Mouse (Mus musculus) CH12.LX (cell line): ENCODE measurements at regions not wholly inside any gene's neighbourhood (a gene's known extent, or its start where the extent isn't known, plus 50 kb on each side); places are given as distances from the start of the nearest gene placed in this dataset.

ENCODE experiments used
- DNase-seq: peaks from one replicate; pipeline ENCODE4 v3.0.0-alpha.2; 2013; ENCODE audit errors: extremely low read depth
- H3K27ac ChIP-seq: 2 replicates; pipeline ENCODE4 v1.5.1; 2012; ENCODE audit warnings: low read depth, mild to moderate bottlenecking, control low read depth, moderate library complexity; ENCODE audit not compliant: insufficient read depth
- H3K27me3 ChIP-seq: replicated peaks from 2 replicates; pipeline ENCODE3; 2012; ENCODE audit warnings: inconsistent platforms
- H3K36me3 ChIP-seq, 2 experiments: replicated peaks in 1 of 2; 2 replicates each; pipeline versions ENCODE3 to v1.6.1; 2012; ENCODE audit warnings: inconsistent platforms in 1 of 2, low read length in 1 of 2, mild to moderate bottlenecking in 1 of 2, mixed read lengths in 1 of 2, moderate library complexity in 1 of 2; ENCODE audit not compliant: control insufficient read depth in 1 of 2, insufficient read depth in 1 of 2
- H3K4me1 ChIP-seq, 2 experiments: 2 replicates each; pipeline ENCODE4 v1.6.1; 2012; ENCODE audit warnings: inconsistent platforms in 1 of 2, moderate library complexity in 1 of 2; ENCODE audit not compliant: insufficient read depth in 2 of 2, control insufficient read depth in 1 of 2
- H3K4me2 ChIP-seq: 2 replicates; pipeline ENCODE4 v1.6.1; 2012; ENCODE audit warnings: low read depth, mild to moderate bottlenecking, control low read depth; ENCODE audit not compliant: poor library complexity, insufficient read depth, severe bottlenecking
- H3K4me3 ChIP-seq, 3 experiments: fragments of 150-350 bp in 1 of 3; sonication (generic) in 1 of 3; replicated peaks in 1 of 3; 2 replicates each; pipeline versions ENCODE3 to v1.5.1; 2011 to 2012; ENCODE audit warnings: low read depth in 2 of 3, low read length in 2 of 3, mild to moderate bottlenecking in 2 of 3, moderate library complexity in 2 of 3, control low read depth in 1 of 3, improper control_type of control experiment in 1 of 3, inconsistent platforms in 1 of 3, mixed read lengths in 1 of 3; ENCODE audit not compliant: poor library complexity in 1 of 3
- H3K79me2 ChIP-seq: replicated peaks from 2 replicates; pipeline ENCODE4 v1.6.1; 2012; ENCODE audit warnings: mild to moderate bottlenecking, moderate library complexity; ENCODE audit not compliant: control insufficient read depth, poor library complexity, insufficient read depth, severe bottlenecking; ENCODE audit errors: extremely low read depth
- H3K9ac ChIP-seq: 2 replicates; pipeline ENCODE4 v1.6.1; 2012; ENCODE audit warnings: low read depth, mild to moderate bottlenecking, control low read depth, moderate library complexity; ENCODE audit not compliant: insufficient read depth
- H3K9me3 ChIP-seq: replicated peaks from 2 replicates; pipeline ENCODE3; 2012; ENCODE audit warnings: low read length, inconsistent platforms, mixed read lengths
- BHLHE40 ChIP-seq: IDR thresholded peaks from 2 replicates; pipeline ENCODE4 v1.6.1; 2011; ENCODE audit warnings: mild to moderate bottlenecking, low read depth, low read length, improper control_type of control experiment
- CHD1 ChIP-seq: IDR thresholded peaks from 2 replicates; pipeline ENCODE4 v1.6.1; 2012; ENCODE audit warnings: low read depth, low read length, improper control_type of control experiment, inconsistent platforms
- CHD2 ChIP-seq: IDR thresholded peaks from 2 replicates; pipeline ENCODE4 v1.6.1; 2011; ENCODE audit warnings: low read length, improper control_type of control experiment
- E2F4 ChIP-seq: IDR thresholded peaks from 2 replicates; pipeline ENCODE4 v1.6.1; 2011; ENCODE audit warnings: low read depth, low read length, improper control_type of control experiment; ENCODE audit not compliant: insufficient replicate concordance
- ELF1 ChIP-seq: IDR thresholded peaks from 2 replicates; pipeline ENCODE4 v1.6.1; 2014; ENCODE audit warnings: low read depth, mild to moderate bottlenecking, inconsistent platforms, low read length, improper control_type of control experiment
- EP300 ChIP-seq: IDR thresholded peaks from 2 replicates; pipeline ENCODE4 v1.6.1; 2011; ENCODE audit warnings: low read length, improper control_type of control experiment
- HCFC1 ChIP-seq: IDR thresholded peaks from 2 replicates; pipeline ENCODE4 v1.6.1; 2012; ENCODE audit warnings: low read depth, mild to moderate bottlenecking, inconsistent platforms, low read length, improper control_type of control experiment
- IRF4 ChIP-seq: IDR thresholded peaks from 2 replicates; pipeline ENCODE4 v1.6.1; 2014; ENCODE audit warnings: low read depth, mild to moderate bottlenecking, inconsistent platforms, low read length, improper control_type of control experiment
- JUN ChIP-seq: IDR thresholded peaks from 2 replicates; pipeline ENCODE4 v1.6.1; 2011; ENCODE audit warnings: low read depth, mild to moderate bottlenecking, low read length, improper control_type of control experiment, moderate library complexity; ENCODE audit not compliant: insufficient read depth
- JUND ChIP-seq: conservative IDR thresholded peaks from 2 replicates; pipeline ENCODE4 v1.6.1; 2011; ENCODE audit warnings: low read depth, low read length, improper control_type of control experiment
- KAT2A ChIP-seq: IDR thresholded peaks from 2 replicates; pipeline ENCODE4 v1.6.1; 2012; ENCODE audit warnings: low read length, improper control_type of control experiment, inconsistent platforms; ENCODE audit not compliant: insufficient replicate concordance
- MAX ChIP-seq: IDR thresholded peaks from 2 replicates; pipeline ENCODE4 v1.6.1; 2011; ENCODE audit warnings: low read length, improper control_type of control experiment
- MXI1 ChIP-seq: IDR thresholded peaks from 2 replicates; pipeline ENCODE4 v1.6.1; 2011; ENCODE audit warnings: mild to moderate bottlenecking, low read depth, low read length, improper control_type of control experiment
- NELFE ChIP-seq: IDR thresholded peaks from 2 replicates; pipeline ENCODE4 v1.6.1; 2011; ENCODE audit warnings: low read depth, low read length, improper control_type of control experiment
- NRF1 ChIP-seq: IDR thresholded peaks from 2 replicates; pipeline ENCODE4 v1.6.1; 2014; ENCODE audit warnings: low read depth, mild to moderate bottlenecking, inconsistent platforms, low read length, improper control_type of control experiment, moderate library complexity
- POLR2AphosphoS2 ChIP-seq: IDR thresholded peaks from 2 replicates; pipeline ENCODE4 v1.6.1; 2011; ENCODE audit warnings: low read depth, low read length, improper control_type of control experiment
- RAD21 ChIP-seq: IDR thresholded peaks from 2 replicates; pipeline ENCODE4 v1.6.1; 2011; ENCODE audit warnings: low read depth, mild to moderate bottlenecking, low read length, improper control_type of control experiment, moderate library complexity
- RCOR1 ChIP-seq: conservative IDR thresholded peaks from 2 replicates; pipeline ENCODE4 v1.6.1; 2012; ENCODE audit warnings: low read depth, mild to moderate bottlenecking, inconsistent platforms, low read length, improper control_type of control experiment
- SMC3 ChIP-seq: IDR thresholded peaks from 2 replicates; pipeline ENCODE4 v1.6.1; 2011; ENCODE audit warnings: low read depth, low read length, improper control_type of control experiment
- TCF12 ChIP-seq: IDR thresholded peaks from 2 replicates; pipeline ENCODE4 v1.6.1; 2014; ENCODE audit warnings: low read depth, mild to moderate bottlenecking, inconsistent platforms, low read length, improper control_type of control experiment
- UBTF ChIP-seq: IDR thresholded peaks from 2 replicates; pipeline ENCODE4 v1.6.1; 2012; ENCODE audit warnings: low read depth, mild to moderate bottlenecking, inconsistent platforms, low read length, improper control_type of control experiment, moderate library complexity
- USF1 ChIP-seq: IDR thresholded peaks from 2 replicates; pipeline ENCODE4 v1.6.1; 2014; ENCODE audit warnings: low read depth, mild to moderate bottlenecking, inconsistent platforms, low read length, improper control_type of control experiment
- USF2 ChIP-seq: conservative IDR thresholded peaks from 2 replicates; pipeline ENCODE4 v1.6.1; 2011; ENCODE audit warnings: low read depth, low read length, improper control_type of control experiment
- ZC3H11A ChIP-seq: IDR thresholded peaks from 2 replicates; pipeline ENCODE4 v1.6.1; 2012; ENCODE audit warnings: low read depth, mild to moderate bottlenecking, inconsistent platforms, low read length, improper control_type of control experiment
- ZMIZ1 ChIP-seq: IDR thresholded peaks from 2 replicates; pipeline ENCODE4 v1.6.1; 2012; ENCODE audit warnings: low read depth, mild to moderate bottlenecking, inconsistent platforms, low read length, improper control_type of control experiment
- ZNF384 ChIP-seq: IDR thresholded peaks from 2 replicates; pipeline ENCODE4 v1.6.1; 2012; ENCODE audit warnings: low read depth, low read length, improper control_type of control experiment, inconsistent platforms
- dilution Hi-C: fragments of 300-500 bp; cut with MboI; formaldehyde crosslinking; loops from 2 replicates; pipeline ENCODE4 v1.14.3; 2020; ENCODE audit warnings: low sequenced_read_pairs; ENCODE audit not compliant: extremely low pct_unique_long_range_greater_than_20kb, extremely low pct_ligation_motif_present
- in situ Hi-C: fragments of 300-500 bp; cut with MboI; formaldehyde crosslinking; loops from 3 replicates; pipeline ENCODE4 v1.14.3; 2019; ENCODE audit warnings: low sequenced_read_pairs, low pct_ligation_motif_present, low pct_unique_long_range_greater_than_20kb, mixed read lengths

- DNase-seq = no peak
- H3K4me3 ChIP-seq = no peak overlapping the region
- no peaks in the 10 kb centered on the region for H3K79me2 ChIP-seq
- in situ Hi-C loops (loop anchor here (10.0 kb wide), 1 partner anchor 290 kb away; no protein-coding TSS in a partner anchor), dilution Hi-C loops (no loop called here)
- H3K9ac ChIP-seq = no peak overlapping the region
- H3K4me2 ChIP-seq = no peak overlapping the region
- no peaks in the 10 kb centered on the region for H3K9me3 ChIP-seq
- TF ChIP-seq TCF12 = no peak
- TF ChIP-seq NELFE = no peak
- TF ChIP-seq MXI1 = no peak
- no peak for TF ChIP-seq EP300
- H3K27ac ChIP-seq = no peak overlapping the region
- no peaks in the 10 kb centered on the region for H3K4me1 ChIP-seq
- no peaks in the 10 kb centered on the region for H3K27me3 ChIP-seq
- no peaks in the 10 kb centered on the region for H3K36me3 ChIP-seq
Measured at GRCm38 (mm10) chr10:96924722-96925121, 307.9 kb downstream of the Btg1 start.

DNA sequence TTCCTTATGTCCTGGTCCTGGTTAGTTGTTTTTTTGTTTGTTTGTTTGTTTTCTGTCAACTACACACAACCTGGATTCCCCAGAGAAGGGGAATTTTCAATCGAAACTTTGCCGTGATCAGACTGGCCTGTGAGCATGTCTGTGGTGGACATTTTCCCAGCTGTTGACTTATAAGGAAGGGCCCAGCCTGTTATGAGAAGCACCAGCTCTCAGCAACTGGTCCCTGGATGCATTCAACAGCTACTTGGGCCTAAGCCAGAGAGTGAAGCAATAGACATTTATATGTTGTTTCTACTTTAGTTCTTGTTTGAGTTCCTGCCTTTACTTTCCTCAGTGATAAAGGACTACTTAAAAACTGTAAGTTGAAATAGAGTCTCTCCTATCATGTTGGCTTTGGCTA is 309.0 kb downstream of the Btg1 start:
- H3K27me3 ChIP-seq = no peaks in the 10 kb centered on the region
- TF ChIP-seq MAX (no peak), MXI1 (no peak), RCOR1 (no peak), ZMIZ1 (no peak), ELF1 (no peak), CHD1 (no peak), RAD21 (no peak)
- TF ChIP-seq, all 38 proteins: peak for 0
- Histone ChIP-seq H3K27ac (no peak overlapping the region), H3K79me2 (no peaks in the 10 kb centered on the region), H3K4me3 (no peak overlapping the region), H3K4me1 (no peaks in the 10 kb centered on the region), H3K9me3 (no peaks in the 10 kb centered on the region), H3K36me3 (no peaks in the 10 kb centered on the region), H3K9ac (no peak overlapping the region), H3K4me2 (no peak overlapping the region)
- dilution Hi-C loops = no loop called here
- in situ Hi-C loops = loop anchor here (10.0 kb wide), 1 partner anchor 291 kb away; no protein-coding TSS in a partner anchor
- DNase-seq = no peak

GRCm38 (mm10) chr10:96934661-96935060 is 317.9 kb downstream of the Btg1 start:
- dilution Hi-C loops = no loop called here
- TF ChIP-seq ZC3H11A (peak; percentile 32; the same call in 1 of the 2 replicates), USF2 (no peak), BHLHE40 (no peak), IRF4 (peak; percentile 28; the same call in 1 of the 2 replicates), CHD2 (no peak), HCFC1 (no peak), MXI1 (no peak), KAT2A (no peak), RAD21 (peak; percentile 65), ELF1 (no peak), POLR2AphosphoS2 (no peak), NRF1 (no peak), EP300 (no peak), JUN (no peak), UBTF (no peak), MAX (no peak), JUND (no peak), TCF12 (no peak), ZNF384 (no peak), E2F4 (no peak), SMC3 (peak; percentile 87), USF1 (no peak)

More at GRCm38 (mm10) chr10:96934661-96935060, 317.9 kb downstream of the Btg1 start:
- DNase-seq = peak; percentile 49
- in situ Hi-C loops = no loop called here
- H3K9ac ChIP-seq = no peak overlapping the region
- H3K9me3 ChIP-seq = no peaks in the 10 kb centered on the region
- H3K4me3 ChIP-seq = no peak overlapping the region
- no peaks in the 10 kb centered on the region for H3K4me1 ChIP-seq
- no peak overlapping the region for H3K27ac ChIP-seq
- H3K36me3 ChIP-seq = no peaks in the 10 kb centered on the region
- H3K27me3 ChIP-seq = no peaks in the 10 kb centered on the region
- no peak overlapping the region for H3K4me2 ChIP-seq
- H3K79me2 ChIP-seq = no peaks in the 10 kb centered on the region
